10 mouse cellular contexts compared by ENCODE assay signal in the genomic region with DNA sequence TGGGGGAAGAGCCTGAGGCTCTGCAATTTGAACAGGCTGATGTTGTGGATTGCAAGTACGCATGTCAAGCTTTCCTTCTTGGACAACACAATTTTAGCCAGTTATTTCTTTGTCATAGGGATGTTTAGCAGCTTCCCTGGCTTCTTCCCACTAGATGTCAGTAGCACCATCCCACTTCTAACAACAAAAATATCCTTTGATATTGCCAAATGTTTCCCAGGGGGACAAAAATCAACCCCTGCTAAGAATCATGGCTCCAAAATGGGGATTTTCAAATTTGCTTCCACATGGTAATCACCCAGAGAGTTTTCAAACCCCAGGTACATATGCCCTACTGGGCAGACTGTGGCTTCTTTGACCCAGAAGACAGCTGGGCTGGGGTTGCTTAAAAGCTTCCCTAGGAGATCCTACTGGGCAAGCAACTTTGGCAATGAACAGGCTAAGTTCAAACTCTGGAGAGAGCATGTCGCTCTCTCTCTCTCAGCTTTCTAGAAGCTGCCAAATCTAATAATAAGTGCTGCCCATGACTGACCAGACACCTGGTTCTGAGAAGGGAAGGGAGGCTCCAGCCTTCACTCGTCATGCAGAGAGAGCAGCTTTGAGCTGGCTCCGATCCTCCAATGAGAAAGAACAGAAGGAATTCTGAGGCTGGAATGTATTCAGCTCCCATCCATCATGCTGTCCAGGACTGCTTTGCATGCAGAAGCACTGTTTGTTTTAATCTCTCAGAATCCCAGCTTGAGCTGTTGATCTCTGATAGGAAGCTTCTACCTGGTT.
DNase-seq lines count a peak whose midpoint lies in the region; ATAC-seq and TF ChIP-seq lines count a peak whose summit lies in the region.
"Had no signal": no experiment of that assay in that cellular context is flagged by ENCODE, and none has a peak within 500 bp of the region (broad histone marks: within the 10 kb centered on the region; RNA-seq: fewer than 3 reads in every experiment).

No protein-coding gene starts in this region.

- no peaks in the 10 kb centered on the region for H3K9me3 ChIP-seq in liver, postnatal 0 days (ENCODE audit: low read length)
- H3K9me3 ChIP-seq in liver, embryonic 11.5 days (ENCODE audit: control insufficient read depth, low read length), result no peaks in the 10 kb centered on the region
- H3K9me3 ChIP-seq in intestine, postnatal 0 days (ENCODE audit: control insufficient read depth), result no peaks in the 10 kb centered on the region
- H3K9me3 ChIP-seq: neural tube, embryonic 12.5 days had no signal

- H3K4me2 ChIP-seq in liver, postnatal 0 days (ENCODE audit: low read depth, low read length), result no peak overlapping the region
- H3K4me2 ChIP-seq in liver, embryonic 11.5 days, result no peak overlapping the region
- H3K4me2 ChIP-seq in intestine, postnatal 0 days (replicated peaks; ENCODE audit: low read depth), result no peak overlapping the region
- H3K4me2 ChIP-seq: neural tube, embryonic 12.5 days had no signal

- no peak for ATAC-seq in liver, postnatal 0 days
- no peak for ATAC-seq in liver, embryonic 11.5 days (replicated peaks; ENCODE audit: low FRiP score)
- ATAC-seq in intestine, postnatal 0 days, result no peak

- WGBS in liver, postnatal 0 days (ENCODE audit: insufficient replicate concordance), result 57% methylated on average over 4 of the region's 4 CpGs
- 60% methylated on average over 4 of the region's 4 CpGs for WGBS in liver, embryonic 11.5 days
- 53% methylated on average over 4 of the region's 4 CpGs for WGBS in intestine, postnatal 0 days

- H3K9ac ChIP-seq in liver, postnatal 0 days (replicated peaks), result no peak overlapping the region
- H3K9ac ChIP-seq in liver, embryonic 11.5 days (ENCODE audit: low read depth, low read length), result no peak overlapping the region
- no peak overlapping the region for H3K9ac ChIP-seq in intestine, postnatal 0 days (ENCODE audit: low read depth, low read length)
- H3K9ac ChIP-seq: neural tube, embryonic 12.5 days had no signal

- H3K27me3 ChIP-seq in liver, postnatal 0 days (ENCODE audit: insufficient read depth, low read length), result no peaks in the 10 kb centered on the region
- H3K27me3 ChIP-seq in liver, embryonic 11.5 days (replicated peaks; ENCODE audit: control insufficient read depth, insufficient read depth, low read length), result no peaks in the 10 kb centered on the region
- H3K27me3 ChIP-seq in intestine, postnatal 0 days (replicated peaks; ENCODE audit: control insufficient read depth, insufficient read depth, low read length), result no peaks in the 10 kb centered on the region
- H3K27me3 ChIP-seq: neural tube, embryonic 12.5 days had no signal

- TF ChIP-seq CTCF in gastrocnemius, adult 2 months (IDR thresholded peaks at IDR 0.05), result peak; percentile 25
- TF ChIP-seq CTCF in liver, postnatal 0 days (IDR thresholded peaks at IDR 0.05; ENCODE audit: low read depth), result 0 out of 2 replicates have a peak, but pooled peaks have one; percentile 15
- TF ChIP-seq CTCF in intestine, postnatal 0 days (IDR thresholded peaks at IDR 0.05; ENCODE audit: low read depth), result peak; percentile 39

- H3K36me3 ChIP-seq in liver, postnatal 0 days (replicated peaks; ENCODE audit: insufficient read depth, low read length), result no peaks in the 10 kb centered on the region
- H3K36me3 ChIP-seq in liver, embryonic 11.5 days (ENCODE audit: control insufficient read depth, insufficient read depth, low read length), result no peaks in the 10 kb centered on the region
- no peaks in the 10 kb centered on the region for H3K36me3 ChIP-seq in intestine, postnatal 0 days (ENCODE audit: control insufficient read depth, insufficient read depth)
- H3K36me3 ChIP-seq: neural tube, embryonic 12.5 days had no signal

- no peak for DNase-seq in gastrocnemius, adult 2 months
- no peak for DNase-seq in gastrocnemius, adult 8-10 months (ENCODE audit: low spot score in 2 of 2)
- no peak for DNase-seq in liver, postnatal 0 days
- DNase-seq in liver, embryonic 11.5 days (ENCODE audit: low spot score), result no peak
- DNase-seq in lung, postnatal 36 days, result peak; percentile 41
- DNase-seq in thymus, postnatal 0 days (ENCODE audit: low spot score), result no peak
- DNase-seq: gastrocnemius, postnatal 25 days had no signal

- H3K4me3 ChIP-seq in gastrocnemius, adult 2 months, result no peak overlapping the region
- no peak overlapping the region for H3K4me3 ChIP-seq in liver, postnatal 0 days (ENCODE audit: low read depth, low read length)
- H3K4me3 ChIP-seq in liver, embryonic 11.5 days (ENCODE audit: low read depth, low read length), result no peak overlapping the region
- H3K4me3 ChIP-seq in intestine, postnatal 0 days (ENCODE audit: low read depth, low read length), result no peak overlapping the region
- H3K4me3 ChIP-seq: neural tube, embryonic 12.5 days had no signal

- no peak overlapping the region for H3K27ac ChIP-seq in gastrocnemius, adult 2 months
- H3K27ac ChIP-seq in liver, postnatal 0 days (ENCODE audit: low read depth), result no peak overlapping the region
- no peak overlapping the region for H3K27ac ChIP-seq in liver, embryonic 11.5 days (ENCODE audit: low read depth, low read length)
- no peak overlapping the region for H3K27ac ChIP-seq in intestine, postnatal 0 days (ENCODE audit: low read depth, low read length)
- H3K27ac ChIP-seq: macrophage; neural tube, embryonic 12.5 days had no signal

- no peaks in the 10 kb centered on the region for H3K4me1 ChIP-seq in liver, postnatal 0 days (ENCODE audit: insufficient read depth)
- no peaks in the 10 kb centered on the region for H3K4me1 ChIP-seq in liver, embryonic 11.5 days (replicated peaks; ENCODE audit: control insufficient read depth, insufficient read depth, low read length)
- no peaks in the 10 kb centered on the region for H3K4me1 ChIP-seq in intestine, postnatal 0 days (replicated peaks; ENCODE audit: control insufficient read depth, insufficient read depth, low read length)
- H3K4me1 ChIP-seq: neural tube, embryonic 12.5 days had no signal

- no peak for TF ChIP-seq EP300 in liver, postnatal 0 days (IDR thresholded peaks at IDR 0.05; ENCODE audit: low read depth)

- intact Hi-C loops in gastrocnemius, adult 2 months (cut with DNase I), result no loop called here
